Mouse (Mus musculus): ENCODE data around the gene Pdyn. TPM values are rescaled to one million over a fixed set of nuclear protein-coding genes. Genes with fewer than 3 reads are reported as not detected.

Gene Pdyn
- polyA plus RNA-seq, 2 experiments: 0.11 to 0.18 TPM

GRCm38 (mm10) chr2:129715671-129716070 lies 16.0 kb upstream of the Pdyn start:
- WGBS: 17% methylated on average over 10 of the region's 10 CpGs
- no peaks in the 10 kb centered on the region for H3K27me3 ChIP-seq (ENCODE audit: control insufficient read depth, insufficient read depth, low read length)

GRCm38 (mm10) chr2:129713026-129713544 lies 13.4 kb upstream of the Pdyn start:
- ATAC-seq (ENCODE audit: low FRiP score, low read depth): no peak
- TF ChIP-seq POLR2A (IDR thresholded peaks at IDR 0.05; ENCODE audit: borderline replicate concordance, extremely low read depth, insufficient read depth, insufficient read length): no peak
- Histone ChIP-seq H3K27ac (replicated peaks; ENCODE audit: low read depth, low read length) (no peak overlapping the region), H3K27me3 (ENCODE audit: control insufficient read depth, insufficient read depth, low read length) (no peaks in the 10 kb centered on the region), H3K36me3 (ENCODE audit: control insufficient read depth, insufficient read depth, low read length) (no peaks in the 10 kb centered on the region), H3K4me3 (replicated peaks; ENCODE audit: low read length) (no peak overlapping the region), H3K9me3 (ENCODE audit: control insufficient read depth, low read length) (no peaks in the 10 kb centered on the region), H3K4me1 (ENCODE audit: control insufficient read depth, insufficient read depth, low read length) (no peaks in the 10 kb centered on the region), H3K4me2 (replicated peaks; ENCODE audit: low read depth, low read length, severe bottlenecking) (no peak overlapping the region), H3K9ac (ENCODE audit: low read depth, low read length, severe bottlenecking) (no peak overlapping the region)
- WGBS: 68% methylated on average over 5 of the region's 5 CpGs
- no peak for DNase-seq (ENCODE audit: low spot score)

More at GRCm38 (mm10) chr2:129715671-129716070, 16.0 kb upstream of the Pdyn start:
- Histone ChIP-seq H3K4me2 (replicated peaks; ENCODE audit: low read depth, low read length, severe bottlenecking) (no peak overlapping the region), H3K4me1 (ENCODE audit: control insufficient read depth, insufficient read depth, low read length) (no peaks in the 10 kb centered on the region), H3K9ac (ENCODE audit: low read depth, low read length, severe bottlenecking) (no peak overlapping the region), H3K36me3 (ENCODE audit: control insufficient read depth, insufficient read depth, low read length) (no peaks in the 10 kb centered on the region), H3K4me3 (replicated peaks; ENCODE audit: low read length) (no peak overlapping the region), H3K9me3 (ENCODE audit: control insufficient read depth, low read length) (no peaks in the 10 kb centered on the region), H3K27ac (replicated peaks; ENCODE audit: low read depth, low read length) (no peak overlapping the region)
- DNase-seq (ENCODE audit: low spot score) (peak; percentile 46), ATAC-seq (ENCODE audit: low FRiP score, low read depth) (no peak)
- no peak for TF ChIP-seq POLR2A (IDR thresholded peaks at IDR 0.05; ENCODE audit: borderline replicate concordance, extremely low read depth, insufficient read depth, insufficient read length)

- no peak overlapping the region for H3K27ac ChIP-seq (replicated peaks; ENCODE audit: low read depth, low read length)
- no peak overlapping the region for H3K4me2 ChIP-seq (replicated peaks; ENCODE audit: low read depth, low read length, severe bottlenecking)
These were observed 3.6 kb downstream of the Pdyn start for GRCm38 (mm10) chr2:129696059-129696458.

GRCm38 (mm10) chr2:129694303-129694702 lies 5.3 kb downstream of the Pdyn start:
- H3K27me3 ChIP-seq (ENCODE audit: control insufficient read depth, insufficient read depth, low read length): peaks cover 17% of the 10 kb centered on the region; the same call in 1 of the 2 replicates
- no peaks in the 10 kb centered on the region for H3K4me1 ChIP-seq (ENCODE audit: control insufficient read depth, insufficient read depth, low read length)
- 82% methylated on average over 6 of the region's 6 CpGs for WGBS
- H3K4me3 ChIP-seq (replicated peaks; ENCODE audit: low read length): no peak overlapping the region
- no peaks in the 10 kb centered on the region for H3K9me3 ChIP-seq (ENCODE audit: control insufficient read depth, low read length)
- H3K9ac ChIP-seq (ENCODE audit: low read depth, low read length, severe bottlenecking): no peak overlapping the region
- no peaks in the 10 kb centered on the region for H3K36me3 ChIP-seq (ENCODE audit: control insufficient read depth, insufficient read depth, low read length)
- H3K4me2 ChIP-seq (replicated peaks; ENCODE audit: low read depth, low read length, severe bottlenecking): no peak overlapping the region
- no peak for TF ChIP-seq POLR2A (IDR thresholded peaks at IDR 0.05; ENCODE audit: borderline replicate concordance, extremely low read depth, insufficient read depth, insufficient read length)
- DNase-seq (ENCODE audit: low spot score) (no peak), ATAC-seq (ENCODE audit: low FRiP score, low read depth) (no peak)
- no peak overlapping the region for H3K27ac ChIP-seq (replicated peaks; ENCODE audit: low read depth, low read length)

More at GRCm38 (mm10) chr2:129696059-129696458, 3.6 kb downstream of the Pdyn start:
- Histone ChIP-seq H3K9me3 (ENCODE audit: control insufficient read depth, low read length) (no peaks in the 10 kb centered on the region), H3K27me3 (ENCODE audit: control insufficient read depth, insufficient read depth, low read length) (peaks cover 25% of the 10 kb centered on the region; the same call in 1 of the 2 replicates), H3K36me3 (ENCODE audit: control insufficient read depth, insufficient read depth, low read length) (no peaks in the 10 kb centered on the region), H3K9ac (ENCODE audit: low read depth, low read length, severe bottlenecking) (no peak overlapping the region), H3K4me3 (replicated peaks; ENCODE audit: low read length) (no peak overlapping the region), H3K4me1 (ENCODE audit: control insufficient read depth, insufficient read depth, low read length) (no peaks in the 10 kb centered on the region)
- peak; percentile 17 for DNase-seq (ENCODE audit: low spot score)
- WGBS: 2% methylated on average over 4 of the region's 4 CpGs
- ATAC-seq (ENCODE audit: low FRiP score, low read depth): no peak
- no peak for TF ChIP-seq POLR2A (IDR thresholded peaks at IDR 0.05; ENCODE audit: borderline replicate concordance, extremely low read depth, insufficient read depth, insufficient read length)

- ATAC-seq (ENCODE audit: low FRiP score, low read depth): no peak
- 83% methylated on average over 8 of the region's 8 CpGs for WGBS
- Histone ChIP-seq H3K27ac (replicated peaks; ENCODE audit: low read depth, low read length) (no peak overlapping the region), H3K4me3 (replicated peaks; ENCODE audit: low read length) (no peak overlapping the region), H3K9me3 (ENCODE audit: control insufficient read depth, low read length) (no peaks in the 10 kb centered on the region), H3K4me2 (replicated peaks; ENCODE audit: low read depth, low read length, severe bottlenecking) (no peak overlapping the region), H3K27me3 (ENCODE audit: control insufficient read depth, insufficient read depth, low read length) (peaks cover 1% of the 10 kb centered on the region; the same call in 1 of the 2 replicates), H3K4me1 (ENCODE audit: control insufficient read depth, insufficient read depth, low read length) (no peaks in the 10 kb centered on the region), H3K9ac (ENCODE audit: low read depth, low read length, severe bottlenecking) (no peak overlapping the region), H3K36me3 (ENCODE audit: control insufficient read depth, insufficient read depth, low read length) (no peaks in the 10 kb centered on the region)
- TF ChIP-seq POLR2A (IDR thresholded peaks at IDR 0.05; ENCODE audit: borderline replicate concordance, extremely low read depth, insufficient read depth, insufficient read length): no peak
- no peak for DNase-seq (ENCODE audit: low spot score)
These were observed 7.0 kb downstream of the Pdyn start for GRCm38 (mm10) chr2:129692694-129693093.

Measured in limb, embryonic 14.5 days (tissue).